Mouse (Mus musculus): ENCODE results near the gene Ppp1r3a. TPM values are rescaled to one million over a fixed set of nuclear protein-coding genes. Genes with fewer than 3 reads are reported as not detected.

The Ppp1r3a gene
- polyA plus RNA-seq, 1 experiment = not detected

GRCm38 (mm10) chr6:14753512-14753911 is 1.6 kb downstream of the Ppp1r3a start:
- no peak for TF ChIP-seq MAX (IDR thresholded peaks at IDR 0.05)
- no peak for TF ChIP-seq CTCF (IDR thresholded peaks at IDR 0.05; ENCODE audit: control insufficient read depth, insufficient read depth, insufficient read length)
- no peak for TF ChIP-seq USF1 (IDR thresholded peaks at IDR 0.05; ENCODE audit: low read depth)
- no peak for TF ChIP-seq FOSL1 (IDR thresholded peaks at IDR 0.05; ENCODE audit: insufficient read depth, low read length, poor library complexity, severe bottlenecking)
- no peak for TF ChIP-seq CEBPB (IDR thresholded peaks at IDR 0.05; ENCODE audit: low read depth)
- TF ChIP-seq MYOD1 (IDR thresholded peaks at IDR 0.05; ENCODE audit: control insufficient read depth, insufficient read length, low read depth) = no peak
- no peak for TF ChIP-seq MYOG (IDR thresholded peaks at IDR 0.05; ENCODE audit: control insufficient read depth, extremely low read depth, insufficient read length)
- H3K79me3 ChIP-seq (ENCODE audit: low read depth) = no peaks in the 10 kb centered on the region

GRCm38 (mm10) chr6:14752211-14752610 is 2.9 kb downstream of the Ppp1r3a start:
- no peaks in the 10 kb centered on the region for H3K79me2 ChIP-seq (ENCODE audit: control insufficient read depth, insufficient read depth)
- H3K36me3 ChIP-seq (ENCODE audit: control insufficient read depth, insufficient read depth) = no peaks in the 10 kb centered on the region
- no peaks in the 10 kb centered on the region for H3K27me3 ChIP-seq (ENCODE audit: control insufficient read depth, insufficient read depth, insufficient read length)
- no peaks in the 10 kb centered on the region for H3K79me3 ChIP-seq (ENCODE audit: low read depth)
- TF ChIP-seq MAX (IDR thresholded peaks at IDR 0.05) = no peak
- TF ChIP-seq CTCF (IDR thresholded peaks at IDR 0.05; ENCODE audit: control insufficient read depth, insufficient read depth, insufficient read length) = no peak
- no peak for TF ChIP-seq CEBPB (IDR thresholded peaks at IDR 0.05; ENCODE audit: low read depth)
- TF ChIP-seq MYOG (IDR thresholded peaks at IDR 0.05; ENCODE audit: control insufficient read depth, extremely low read depth, insufficient read length) = no peak
- TF ChIP-seq USF1 (IDR thresholded peaks at IDR 0.05; ENCODE audit: low read depth) = no peak
- no peak overlapping the region for H3K4me3 ChIP-seq (ENCODE audit: insufficient read depth, poor library complexity, severe bottlenecking)
- H3ac ChIP-seq (ENCODE audit: control insufficient read depth, insufficient read length, low read depth) = no peak overlapping the region

More at GRCm38 (mm10) chr6:14753512-14753911, 1.6 kb downstream of the Ppp1r3a start:
- no peak overlapping the region for H3ac ChIP-seq (ENCODE audit: control insufficient read depth, insufficient read length, low read depth)
- H3K27me3 ChIP-seq (ENCODE audit: control insufficient read depth, insufficient read depth, insufficient read length) = no peaks in the 10 kb centered on the region
- no peaks in the 10 kb centered on the region for H3K79me2 ChIP-seq (ENCODE audit: control insufficient read depth, insufficient read depth)
- H3K36me3 ChIP-seq (ENCODE audit: control insufficient read depth, insufficient read depth) = no peaks in the 10 kb centered on the region
- no peak overlapping the region for H3K4me3 ChIP-seq (ENCODE audit: insufficient read depth, poor library complexity, severe bottlenecking)

DNA sequence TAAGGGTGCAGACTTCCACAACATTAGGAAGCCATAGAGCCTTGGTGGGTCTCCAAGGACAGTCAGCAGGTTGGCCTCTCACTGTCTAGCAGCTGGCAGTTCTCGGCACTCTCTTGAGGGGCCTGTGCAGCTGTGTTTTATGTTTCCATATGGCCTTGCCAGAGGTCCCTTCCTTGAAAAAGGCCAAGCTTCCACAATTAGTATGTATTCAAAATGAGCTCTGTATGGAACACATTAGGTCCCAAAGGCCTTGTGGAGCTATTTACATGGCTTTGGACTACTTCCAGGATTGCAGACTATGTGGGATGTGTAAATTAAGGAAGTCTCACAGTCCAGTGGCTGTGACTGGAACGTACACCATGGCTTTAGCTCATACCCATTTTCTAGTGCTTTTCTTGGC is 8.1 kb downstream of the Ppp1r3a start:
- Histone ChIP-seq H3K36me3 (ENCODE audit: control insufficient read depth, insufficient read depth) (no peaks in the 10 kb centered on the region), H3K79me3 (ENCODE audit: low read depth) (no peaks in the 10 kb centered on the region), H3K4me3 (ENCODE audit: insufficient read depth, poor library complexity, severe bottlenecking) (no peak overlapping the region), H3K79me2 (ENCODE audit: control insufficient read depth, insufficient read depth) (no peaks in the 10 kb centered on the region), H3K27me3 (ENCODE audit: control insufficient read depth, insufficient read depth, insufficient read length) (no peaks in the 10 kb centered on the region), H3ac (ENCODE audit: control insufficient read depth, insufficient read length, low read depth) (no peak overlapping the region)
- no peak for TF ChIP-seq CEBPB (IDR thresholded peaks at IDR 0.05; ENCODE audit: low read depth)

DNA sequence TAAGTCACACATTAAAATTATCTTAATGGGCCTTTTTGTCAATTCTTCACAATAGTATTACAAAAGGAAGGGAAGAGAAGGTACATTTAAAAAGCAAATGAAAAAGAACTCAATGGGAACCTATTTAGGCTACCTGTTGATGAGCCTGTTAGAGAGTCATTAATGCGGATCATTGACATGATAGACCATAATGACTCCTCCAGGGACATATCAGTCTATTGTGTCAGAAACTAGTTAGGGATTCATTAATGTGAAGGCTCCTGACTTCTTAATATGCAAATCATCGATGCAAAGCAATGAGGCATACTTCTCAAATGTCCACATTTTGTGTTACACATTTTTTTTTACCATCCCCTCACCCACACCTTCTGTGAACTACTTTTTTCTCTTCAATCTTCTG is 19.1 kb downstream of the Ppp1r3a start:
- TF ChIP-seq FOSL1 (IDR thresholded peaks at IDR 0.05; ENCODE audit: insufficient read depth, low read length, poor library complexity, severe bottlenecking) (no peak), CEBPB (IDR thresholded peaks at IDR 0.05; ENCODE audit: low read depth) (no peak), MYOG (IDR thresholded peaks at IDR 0.05; ENCODE audit: control insufficient read depth, extremely low read depth, insufficient read length) (no peak), MYOD1 (IDR thresholded peaks at IDR 0.05; ENCODE audit: control insufficient read depth, insufficient read length, low read depth) (no peak), MAX (IDR thresholded peaks at IDR 0.05) (no peak)
- no peaks in the 10 kb centered on the region for H3K36me3 ChIP-seq (ENCODE audit: control insufficient read depth, insufficient read depth)

DNA sequence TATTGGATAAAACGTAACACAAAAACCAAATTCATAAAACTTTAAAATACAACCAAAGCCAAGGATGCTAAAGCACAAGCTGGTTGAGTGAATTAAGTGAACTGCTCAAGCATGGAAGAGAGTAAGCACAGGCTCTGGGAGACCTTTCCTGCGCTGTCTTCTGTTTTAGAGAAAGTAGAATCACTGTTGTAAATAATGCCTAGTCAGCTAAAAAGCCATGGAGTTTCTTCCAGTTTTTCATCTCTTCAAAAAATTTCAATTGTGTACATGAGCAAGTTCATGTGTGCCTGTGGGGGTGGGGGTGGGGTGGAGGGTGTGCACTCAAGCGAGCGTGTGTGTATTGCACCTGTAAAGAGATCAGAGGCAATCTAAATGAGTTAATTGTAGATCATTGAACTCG is 24.1 kb downstream of the Ppp1r3a start:
- H3K27me3 ChIP-seq (ENCODE audit: control insufficient read depth, insufficient read depth, insufficient read length) = no peaks in the 10 kb centered on the region
- no peaks in the 10 kb centered on the region for H3K79me3 ChIP-seq (ENCODE audit: low read depth)
- no peak overlapping the region for H3ac ChIP-seq (ENCODE audit: control insufficient read depth, insufficient read length, low read depth)
- H3K36me3 ChIP-seq (ENCODE audit: control insufficient read depth, insufficient read depth) = no peaks in the 10 kb centered on the region
- no peak overlapping the region for H3K4me3 ChIP-seq (ENCODE audit: insufficient read depth, poor library complexity, severe bottlenecking)
- TF ChIP-seq MAX (IDR thresholded peaks at IDR 0.05) (no peak), FOSL1 (IDR thresholded peaks at IDR 0.05; ENCODE audit: insufficient read depth, low read length, poor library complexity, severe bottlenecking) (no peak), CTCF (IDR thresholded peaks at IDR 0.05; ENCODE audit: control insufficient read depth, insufficient read depth, insufficient read length) (no peak), CEBPB (IDR thresholded peaks at IDR 0.05; ENCODE audit: low read depth) (no peak), MYOD1 (IDR thresholded peaks at IDR 0.05; ENCODE audit: control insufficient read depth, insufficient read length, low read depth) (no peak), MYOG (IDR thresholded peaks at IDR 0.05; ENCODE audit: control insufficient read depth, extremely low read depth, insufficient read length) (no peak), USF1 (IDR thresholded peaks at IDR 0.05; ENCODE audit: low read depth) (no peak)
- H3K79me2 ChIP-seq (ENCODE audit: control insufficient read depth, insufficient read depth) = no peaks in the 10 kb centered on the region

More for the DNA sequence above, 19.1 kb downstream of the Ppp1r3a start:
- Histone ChIP-seq H3ac (ENCODE audit: control insufficient read depth, insufficient read length, low read depth) (no peak overlapping the region), H3K4me3 (ENCODE audit: insufficient read depth, poor library complexity, severe bottlenecking) (no peak overlapping the region), H3K27me3 (ENCODE audit: control insufficient read depth, insufficient read depth, insufficient read length) (no peaks in the 10 kb centered on the region), H3K79me3 (ENCODE audit: low read depth) (no peaks in the 10 kb centered on the region), H3K79me2 (ENCODE audit: control insufficient read depth, insufficient read depth) (no peaks in the 10 kb centered on the region)

GRCm38 (mm10) chr6:14720772-14721414 is 34.2 kb downstream of the Ppp1r3a start:
- TF ChIP-seq CTCF (IDR thresholded peaks at IDR 0.05; ENCODE audit: control insufficient read depth, insufficient read depth, insufficient read length) = no peak
- TF ChIP-seq CEBPB (IDR thresholded peaks at IDR 0.05; ENCODE audit: low read depth) = no peak
- no peak for TF ChIP-seq MAX (IDR thresholded peaks at IDR 0.05)
- TF ChIP-seq FOSL1 (IDR thresholded peaks at IDR 0.05; ENCODE audit: insufficient read depth, low read length, poor library complexity, severe bottlenecking) = no peak
- H3K4me3 ChIP-seq (ENCODE audit: insufficient read depth, poor library complexity, severe bottlenecking) = no peak overlapping the region
- no peaks in the 10 kb centered on the region for H3K36me3 ChIP-seq (ENCODE audit: control insufficient read depth, insufficient read depth)
- H3K27me3 ChIP-seq (ENCODE audit: control insufficient read depth, insufficient read depth, insufficient read length) = no peaks in the 10 kb centered on the region
- H3ac ChIP-seq (ENCODE audit: control insufficient read depth, insufficient read length, low read depth) = no peak overlapping the region
- no peaks in the 10 kb centered on the region for H3K79me2 ChIP-seq (ENCODE audit: control insufficient read depth, insufficient read depth)
- no peaks in the 10 kb centered on the region for H3K79me3 ChIP-seq (ENCODE audit: low read depth)
